Mouse (Mus musculus) liver, postnatal 0 days (tissue): ENCODE results near the gene Fggy.

Experiments used
- CTCF ChIP-seq: sonication (generic); IDR thresholded peaks from 2 replicates; pipeline ENCODE4 v1.5.1; 2016; ENCODE audit warnings: antibody characterized with exemption, low read depth
- EP300 ChIP-seq: IDR thresholded peaks from 2 replicates; pipeline ENCODE4 v1.6.1; 2016; ENCODE audit warnings: antibody characterized with exemption, low read depth, mild to moderate bottlenecking

- TF ChIP-seq CTCF: no peak
- no peak for TF ChIP-seq EP300
Observed at GRCm38 (mm10) chr4:95759027-95759731, 201.9 kb downstream of the Fggy start.
